Mouse (Mus musculus): ENCODE data around the gene Lpp. TPM values are rescaled to one million over a fixed set of nuclear protein-coding genes. Genes with fewer than 3 reads are reported as not detected.

Lpp gene
- polyA plus RNA-seq, 1 experiment: 8.1 TPM

DNA sequence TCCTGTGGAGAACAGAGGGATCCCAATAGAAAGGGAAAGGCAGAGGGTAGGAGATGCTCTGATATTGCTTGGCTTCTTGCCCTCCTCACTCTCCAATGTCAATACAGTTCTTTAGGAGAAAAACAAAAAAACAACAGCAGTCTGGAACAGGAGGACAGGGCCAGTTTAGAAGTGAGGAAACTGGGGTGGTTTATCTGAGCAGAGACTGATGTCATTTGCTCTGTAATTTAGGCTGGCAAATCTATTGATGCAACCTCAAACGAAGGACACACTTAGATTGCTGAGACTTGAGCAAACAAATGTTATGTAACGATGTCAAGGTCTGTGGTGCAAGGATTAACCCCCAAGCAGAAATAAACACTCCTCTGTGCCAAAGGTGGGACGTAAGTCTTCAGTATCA lies 123.7 kb downstream of the Lpp start:
- no peaks in the 10 kb centered on the region for H3K27me3 ChIP-seq (ENCODE audit: control insufficient read depth, insufficient read depth, low read length)
- TF ChIP-seq CTCF (IDR thresholded peaks at IDR 0.05; ENCODE audit: borderline replicate concordance, insufficient read depth, low read depth, low read length): no peak
- TF ChIP-seq POLR2A (IDR thresholded peaks at IDR 0.05; ENCODE audit: borderline replicate concordance, insufficient read depth, low read length): no peak
- peak in 1 of 2 experiments; percentile 6 for DNase-seq
- peaks cover 8% of the 10 kb centered on the region for H3K4me1 ChIP-seq (ENCODE audit: control insufficient read depth, insufficient read depth, low read length)
- 85% methylated on average over 3 of the region's 3 CpGs for WGBS
- H3K27ac ChIP-seq (ENCODE audit: insufficient read depth, low read length): no peak overlapping the region
- H3K4me3 ChIP-seq (replicated peaks; ENCODE audit: insufficient read depth, low read depth, low read length): no peak overlapping the region

DNA sequence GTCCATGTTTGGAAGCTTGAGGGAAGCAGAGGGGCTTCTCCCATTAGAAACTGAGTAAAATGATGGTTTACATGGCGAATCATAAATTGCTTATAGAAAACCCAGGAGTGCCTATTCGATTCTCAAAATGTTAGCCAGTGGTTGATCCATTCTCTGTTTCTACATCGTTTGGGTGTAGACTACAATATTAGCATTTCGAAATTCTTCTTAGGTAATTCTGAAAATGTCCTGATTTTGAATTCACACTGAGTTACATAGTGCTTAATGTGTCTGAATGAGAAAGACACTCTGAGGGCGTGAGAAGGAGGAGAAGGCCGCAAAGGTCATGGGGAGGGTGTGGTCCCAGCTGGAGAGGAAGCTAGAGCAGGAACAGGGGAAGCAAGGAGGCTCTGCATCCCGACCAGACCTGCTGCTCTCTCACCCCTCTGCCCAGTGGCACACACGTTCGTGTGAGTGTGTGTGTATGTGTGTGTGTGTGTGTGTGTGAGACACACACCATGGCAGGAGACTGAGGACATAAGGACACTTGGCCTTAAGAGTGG lies 124.3 kb downstream of the Lpp start:
- no peak for TF ChIP-seq CTCF (IDR thresholded peaks at IDR 0.05; ENCODE audit: borderline replicate concordance, insufficient read depth, low read depth, low read length)
- TF ChIP-seq POLR2A (IDR thresholded peaks at IDR 0.05; ENCODE audit: borderline replicate concordance, insufficient read depth, low read length): no peak
- peak in 1 of 2 experiments; percentile 13 for DNase-seq
- 86% methylated on average over 9 of the region's 9 CpGs for WGBS
- H3K4me3 ChIP-seq (replicated peaks; ENCODE audit: insufficient read depth, low read depth, low read length): no peak overlapping the region
- H3K27ac ChIP-seq (ENCODE audit: insufficient read depth, low read length): no peak overlapping the region
- peaks cover 8% of the 10 kb centered on the region for H3K4me1 ChIP-seq (ENCODE audit: control insufficient read depth, insufficient read depth, low read length)
- no peaks in the 10 kb centered on the region for H3K27me3 ChIP-seq (ENCODE audit: control insufficient read depth, insufficient read depth, low read length)

DNA sequence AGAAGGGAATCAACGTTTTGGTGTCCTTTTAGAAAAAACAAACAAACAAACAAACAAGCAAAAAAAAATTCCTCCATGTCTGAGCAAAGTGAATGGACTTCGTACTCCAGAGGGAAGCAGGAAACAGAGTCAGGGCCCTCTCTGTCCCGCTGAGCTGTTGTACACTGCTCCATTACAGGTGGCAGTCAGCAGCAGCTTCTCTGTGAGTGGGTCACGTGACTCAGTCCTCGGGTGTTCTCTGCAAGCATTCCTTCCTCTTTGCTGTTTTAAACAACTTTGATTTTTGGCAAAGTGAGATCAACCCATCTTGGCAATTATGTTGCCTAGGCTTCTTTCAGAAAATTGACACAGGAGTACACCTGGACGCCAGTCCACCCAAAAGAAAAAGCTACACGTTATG lies 125.5 kb downstream of the Lpp start:
- TF ChIP-seq CTCF (IDR thresholded peaks at IDR 0.05; ENCODE audit: borderline replicate concordance, insufficient read depth, low read depth, low read length): no peak
- no peak for TF ChIP-seq POLR2A (IDR thresholded peaks at IDR 0.05; ENCODE audit: borderline replicate concordance, insufficient read depth, low read length)
- Histone ChIP-seq H3K27ac (ENCODE audit: insufficient read depth, low read length) (no peak overlapping the region), H3K4me3 (replicated peaks; ENCODE audit: insufficient read depth, low read depth, low read length) (no peak overlapping the region), H3K4me1 (ENCODE audit: control insufficient read depth, insufficient read depth, low read length) (peaks cover 8% of the 10 kb centered on the region), H3K27me3 (ENCODE audit: control insufficient read depth, insufficient read depth, low read length) (no peaks in the 10 kb centered on the region)
- peak in 1 of 2 experiments; percentile 6 for DNase-seq
- 78% methylated on average over 7 of the region's 7 CpGs for WGBS

DNA sequence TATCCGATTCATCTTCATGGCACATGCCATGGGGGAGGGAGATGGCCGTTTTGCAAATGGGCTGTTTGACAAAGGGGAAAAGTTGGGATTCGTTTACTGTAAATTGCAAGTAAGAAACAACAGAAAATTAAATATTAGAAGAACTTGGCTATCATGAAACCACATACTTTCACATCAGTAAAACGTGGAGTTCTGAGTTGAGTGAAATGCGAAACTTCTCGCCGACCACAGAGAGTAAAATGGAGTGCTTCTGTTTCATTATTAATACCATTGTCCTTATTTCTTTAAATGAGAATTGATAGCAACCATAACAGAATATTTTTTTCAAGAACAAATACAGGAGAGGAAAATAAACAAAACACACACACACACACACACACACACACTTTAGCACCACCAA lies 133.9 kb downstream of the Lpp start:
- H3K4me3 ChIP-seq (replicated peaks; ENCODE audit: insufficient read depth, low read depth, low read length): no peak overlapping the region
- no peak for DNase-seq
- 95% methylated on average over 7 of the region's 7 CpGs for WGBS
- no peak overlapping the region for H3K27ac ChIP-seq (ENCODE audit: insufficient read depth, low read length)
- no peaks in the 10 kb centered on the region for H3K27me3 ChIP-seq (ENCODE audit: control insufficient read depth, insufficient read depth, low read length)
- no peaks in the 10 kb centered on the region for H3K4me1 ChIP-seq (ENCODE audit: control insufficient read depth, insufficient read depth, low read length)
- no peak for TF ChIP-seq CTCF (IDR thresholded peaks at IDR 0.05; ENCODE audit: borderline replicate concordance, insufficient read depth, low read depth, low read length)
- TF ChIP-seq POLR2A (IDR thresholded peaks at IDR 0.05; ENCODE audit: borderline replicate concordance, insufficient read depth, low read length): no peak

DNA sequence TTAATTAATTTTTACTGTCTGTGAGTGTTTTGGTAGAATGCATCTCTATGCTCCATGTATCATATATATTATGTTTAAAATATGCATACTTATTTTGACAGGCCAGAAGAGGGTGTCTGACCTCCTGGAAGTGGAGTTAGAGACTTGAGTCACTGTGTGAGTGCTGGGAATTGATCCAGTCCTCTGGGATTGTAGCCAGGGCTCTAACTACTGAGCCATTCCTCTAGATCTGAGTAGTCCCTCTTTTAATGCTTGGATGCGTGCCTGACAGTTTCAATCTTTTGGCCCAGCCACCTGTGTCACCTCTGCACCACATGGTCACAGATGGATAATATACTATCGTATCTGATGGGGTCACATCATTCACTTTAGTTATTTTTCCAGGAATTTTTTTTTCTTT lies 138.4 kb downstream of the Lpp start:
- no peaks in the 10 kb centered on the region for H3K27me3 ChIP-seq (ENCODE audit: control insufficient read depth, insufficient read depth, low read length)
- DNase-seq: peak in 1 of 2 experiments; percentile 50
- WGBS: 64% methylated on average over 2 of the region's 2 CpGs
- TF ChIP-seq CTCF (IDR thresholded peaks at IDR 0.05; ENCODE audit: borderline replicate concordance, insufficient read depth, low read depth, low read length): no peak
- no peak for TF ChIP-seq POLR2A (IDR thresholded peaks at IDR 0.05; ENCODE audit: borderline replicate concordance, insufficient read depth, low read length)
- no peak overlapping the region for H3K27ac ChIP-seq (ENCODE audit: insufficient read depth, low read length)
- H3K4me1 ChIP-seq (ENCODE audit: control insufficient read depth, insufficient read depth, low read length): peaks cover 5% of the 10 kb centered on the region; the same call in 1 of the 2 replicates
- no peak overlapping the region for H3K4me3 ChIP-seq (replicated peaks; ENCODE audit: insufficient read depth, low read depth, low read length)

DNA sequence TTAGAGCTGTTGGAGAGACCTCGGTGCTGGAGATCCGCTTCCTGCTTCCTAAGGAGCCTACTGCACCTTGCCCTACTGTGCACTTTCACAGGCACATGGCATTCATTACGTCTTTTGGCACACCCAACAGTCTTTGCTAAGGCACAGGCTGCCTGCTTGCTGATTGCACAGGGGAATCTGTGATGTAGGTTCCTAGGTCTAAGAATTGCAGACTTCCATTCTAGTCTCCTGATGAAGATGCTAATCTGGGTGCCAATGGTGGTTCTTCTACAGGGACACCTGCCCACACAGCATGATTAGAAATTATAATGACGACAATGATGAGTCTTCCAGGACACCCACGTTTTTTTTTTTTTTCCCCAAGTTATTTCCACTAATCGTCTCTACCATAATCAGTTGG lies 141.9 kb downstream of the Lpp start:
- H3K4me1 ChIP-seq (ENCODE audit: control insufficient read depth, insufficient read depth, low read length): peaks cover 5% of the 10 kb centered on the region; the same call in 1 of the 2 replicates
- TF ChIP-seq CTCF (IDR thresholded peaks at IDR 0.05; ENCODE audit: borderline replicate concordance, insufficient read depth, low read depth, low read length): no peak
- no peak for TF ChIP-seq POLR2A (IDR thresholded peaks at IDR 0.05; ENCODE audit: borderline replicate concordance, insufficient read depth, low read length)
- peak in 1 of 2 experiments; percentile 39 for DNase-seq
- 61% methylated on average over 6 of the region's 6 CpGs for WGBS
- no peak overlapping the region for H3K27ac ChIP-seq (ENCODE audit: insufficient read depth, low read length)
- H3K4me3 ChIP-seq (replicated peaks; ENCODE audit: insufficient read depth, low read depth, low read length): no peak overlapping the region
- H3K27me3 ChIP-seq (ENCODE audit: control insufficient read depth, insufficient read depth, low read length): no peaks in the 10 kb centered on the region

DNA sequence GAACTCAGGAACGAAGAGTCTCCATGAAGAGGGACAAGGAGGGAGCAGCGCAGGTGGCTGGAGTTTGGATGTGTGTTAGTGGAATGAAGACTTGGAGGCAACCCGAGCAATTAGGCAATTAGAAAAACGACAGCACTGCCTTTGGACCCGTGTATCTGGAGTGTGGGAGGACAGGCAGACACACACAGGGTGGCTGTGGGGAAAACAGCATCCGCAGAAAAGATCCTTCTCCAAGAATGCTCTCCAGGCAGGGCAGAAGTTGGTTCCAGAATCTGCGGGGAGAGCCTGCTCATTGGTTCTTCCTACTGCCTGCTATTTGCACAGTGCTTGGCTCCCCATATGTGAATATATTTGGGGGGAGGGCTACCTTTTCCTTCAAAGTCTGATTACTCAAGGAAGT lies 143.0 kb downstream of the Lpp start:
- TF ChIP-seq POLR2A (IDR thresholded peaks at IDR 0.05; ENCODE audit: borderline replicate concordance, insufficient read depth, low read length) (no peak), CTCF (IDR thresholded peaks at IDR 0.05; ENCODE audit: borderline replicate concordance, insufficient read depth, low read depth, low read length) (no peak)
- no peak overlapping the region for H3K27ac ChIP-seq (ENCODE audit: insufficient read depth, low read length)
- 67% methylated on average over 7 of the region's 7 CpGs for WGBS
- no peak for DNase-seq
- no peaks in the 10 kb centered on the region for H3K27me3 ChIP-seq (ENCODE audit: control insufficient read depth, insufficient read depth, low read length)
- H3K4me1 ChIP-seq (ENCODE audit: control insufficient read depth, insufficient read depth, low read length): peaks cover 5% of the 10 kb centered on the region; the same call in 1 of the 2 replicates
- no peak overlapping the region for H3K4me3 ChIP-seq (replicated peaks; ENCODE audit: insufficient read depth, low read depth, low read length)

DNA sequence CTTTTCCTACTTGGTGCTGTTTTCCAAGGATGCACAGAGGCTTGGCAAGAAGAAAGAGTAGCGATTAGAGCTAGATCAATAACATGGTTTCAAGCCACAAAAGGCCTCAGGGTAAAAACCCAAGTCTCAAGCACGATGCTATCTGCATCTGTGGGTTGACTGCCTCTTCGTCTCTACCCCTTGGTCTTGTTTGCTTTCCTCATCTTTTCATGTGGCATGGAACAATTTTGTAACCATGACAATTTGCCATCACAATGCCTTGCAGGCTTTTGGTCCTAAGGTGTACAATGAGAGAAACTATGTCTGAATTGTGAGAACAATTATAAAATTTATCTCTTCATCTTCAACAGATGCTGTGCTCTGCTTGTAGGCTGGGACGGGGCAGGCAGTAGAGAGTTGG lies 145.7 kb downstream of the Lpp start:
- H3K4me3 ChIP-seq (replicated peaks; ENCODE audit: insufficient read depth, low read depth, low read length): no peak overlapping the region
- H3K4me1 ChIP-seq (ENCODE audit: control insufficient read depth, insufficient read depth, low read length): peaks cover 5% of the 10 kb centered on the region; the same call in 1 of the 2 replicates
- H3K27ac ChIP-seq (ENCODE audit: insufficient read depth, low read length): no peak overlapping the region
- no peaks in the 10 kb centered on the region for H3K27me3 ChIP-seq (ENCODE audit: control insufficient read depth, insufficient read depth, low read length)
- 97% methylated on average over 4 of the region's 4 CpGs for WGBS
- no peak for DNase-seq
- TF ChIP-seq CTCF (IDR thresholded peaks at IDR 0.05; ENCODE audit: borderline replicate concordance, insufficient read depth, low read depth, low read length) (no peak), POLR2A (IDR thresholded peaks at IDR 0.05; ENCODE audit: borderline replicate concordance, insufficient read depth, low read length) (no peak)

Data from cerebellum, adult 2 months (tissue).